Mouse (Mus musculus) MEL (cell line): Measurements from ENCODE around the gene Rccd1. TPM values are rescaled to one million over a fixed set of nuclear protein-coding genes. Genes with fewer than 3 reads are reported as not detected.

Experiments
- DNase-seq: peaks from one replicate; pipeline ENCODE4 v3.0.0; 2011; ENCODE audit warnings: low read depth, low spot score
- H3K27ac ChIP-seq: 2 replicates; pipeline ENCODE4 v1.5.1; 2012; ENCODE audit warnings: low read depth, mild to moderate bottlenecking, control low read depth, low read length, moderate library complexity; ENCODE audit not compliant: control insufficient read depth
- H3K27me3 ChIP-seq, 2 experiments: fragments of 150-350 bp in 1 of 2; sonication (generic) in 1 of 2; 2 replicates each; pipeline ENCODE4 v1.6.1; 2012; ENCODE audit warnings: low read length in 2 of 2, mild to moderate bottlenecking in 2 of 2, improper control_type of control experiment in 1 of 2, moderate library complexity in 1 of 2; ENCODE audit not compliant: insufficient read depth in 2 of 2, control insufficient read depth in 1 of 2
- H3K36me3 ChIP-seq, 2 experiments: 2 replicates each; pipeline ENCODE4 v1.6.1; 2012 to 2014; ENCODE audit warnings: low read length in 2 of 2, improper control_type of control experiment in 1 of 2, inconsistent platforms in 1 of 2, mild to moderate bottlenecking in 1 of 2; ENCODE audit not compliant: insufficient read depth in 2 of 2, control insufficient read depth in 1 of 2
- H3K4me1 ChIP-seq, 2 experiments: fragments of 150-350 bp in 1 of 2; sonication (generic) in 1 of 2; 2 replicates each; pipeline ENCODE4 v1.6.1; 2012; ENCODE audit warnings: low read length in 2 of 2, improper control_type of control experiment in 1 of 2, mild to moderate bottlenecking in 1 of 2; ENCODE audit not compliant: insufficient read depth in 2 of 2, control insufficient read depth in 1 of 2
- H3K4me3 ChIP-seq, 2 experiments: fragments of 150-350 bp in 1 of 2; sonication (generic) in 1 of 2; 2 replicates each; pipeline ENCODE4 v1.5.1; 2012; ENCODE audit warnings: low read depth in 2 of 2, low read length in 2 of 2, mild to moderate bottlenecking in 2 of 2, moderate library complexity in 2 of 2, control low read depth in 1 of 2, improper control_type of control experiment in 1 of 2; ENCODE audit not compliant: control insufficient read depth in 1 of 2, insufficient read depth in 1 of 2
- H3K79me2 ChIP-seq: 2 replicates; pipeline ENCODE4 v1.6.1; 2012; ENCODE audit warnings: mild to moderate bottlenecking, low read length, moderate library complexity; ENCODE audit not compliant: control insufficient read depth, poor library complexity, insufficient read depth
- H3K9ac ChIP-seq: 2 replicates; pipeline ENCODE4 v1.6.1; 2012; ENCODE audit warnings: low read depth, mild to moderate bottlenecking, control low read depth, low read length, moderate library complexity; ENCODE audit not compliant: control insufficient read depth, poor library complexity, severe bottlenecking
- H3K9me3 ChIP-seq: fragments of 150-350 bp; sonication (generic); replicated peaks from 2 replicates; pipeline ENCODE4 v1.6.1; 2012; ENCODE audit warnings: mild to moderate bottlenecking, low read length, improper control_type of control experiment, moderate library complexity; ENCODE audit not compliant: insufficient read depth
- BHLHE40 ChIP-seq: IDR thresholded peaks from 2 replicates; pipeline ENCODE4 v1.6.1; 2012; ENCODE audit warnings: low read depth, mild to moderate bottlenecking, inconsistent platforms, low read length, improper control_type of control experiment, borderline replicate concordance
- CHD2 ChIP-seq: IDR thresholded peaks from 2 replicates; pipeline ENCODE4 v1.6.1; 2011; ENCODE audit warnings: low read length, improper control_type of control experiment
- E2F4 ChIP-seq: IDR thresholded peaks from 2 replicates; pipeline ENCODE4 v1.6.1; 2011; ENCODE audit warnings: low read depth, low read length, improper control_type of control experiment, borderline replicate concordance
- ELF1 ChIP-seq: IDR thresholded peaks from 2 replicates; pipeline ENCODE4 v1.6.1; 2014; ENCODE audit warnings: low read depth, mild to moderate bottlenecking, inconsistent platforms, low read length, improper control_type of control experiment, moderate library complexity
- ETS1 ChIP-seq: IDR thresholded peaks from 2 replicates; pipeline ENCODE4 v1.6.1; 2012; ENCODE audit warnings: low read depth, mild to moderate bottlenecking, inconsistent platforms, low read length, improper control_type of control experiment, moderate library complexity
- GABPA ChIP-seq: IDR thresholded peaks from 2 replicates; pipeline ENCODE4 v1.6.1; 2012; ENCODE audit warnings: low read depth, mild to moderate bottlenecking, inconsistent platforms, low read length, improper control_type of control experiment, moderate library complexity
- GATA1 ChIP-seq: IDR thresholded peaks from 2 replicates; pipeline ENCODE4 v1.6.1; 2011; ENCODE audit warnings: low read depth, low read length, improper control_type of control experiment
- HCFC1 ChIP-seq: IDR thresholded peaks from 2 replicates; pipeline ENCODE4 v1.6.1; 2012; ENCODE audit warnings: low read depth, mild to moderate bottlenecking, inconsistent platforms, low read length, improper control_type of control experiment, moderate library complexity
- JUND ChIP-seq: IDR thresholded peaks from 2 replicates; pipeline ENCODE4 v1.6.1; 2011; ENCODE audit warnings: low read depth, mild to moderate bottlenecking, improper control_type of control experiment, low read length
- MAFK ChIP-seq: IDR thresholded peaks from 2 replicates; pipeline ENCODE4 v1.6.1; 2011; ENCODE audit warnings: low read depth, mild to moderate bottlenecking, low read length, improper control_type of control experiment, borderline replicate concordance
- MAX ChIP-seq: IDR thresholded peaks from 2 replicates; pipeline ENCODE4 v1.6.1; 2011; ENCODE audit warnings: low read length, improper control_type of control experiment
- MEF2A ChIP-seq: IDR thresholded peaks from 2 replicates; pipeline ENCODE4 v1.6.1; 2014; ENCODE audit warnings: low read depth, mild to moderate bottlenecking, inconsistent platforms, low read length, improper control_type of control experiment; ENCODE audit not compliant: poor library complexity, insufficient replicate concordance, severe bottlenecking; ENCODE audit errors: extremely low read depth
- MXI1 ChIP-seq: IDR thresholded peaks from 2 replicates; pipeline ENCODE4 v1.6.1; 2011; ENCODE audit warnings: mild to moderate bottlenecking, low read depth, low read length, improper control_type of control experiment
- MYB ChIP-seq: IDR thresholded peaks from 2 replicates; pipeline ENCODE4 v1.6.1; 2011; ENCODE audit warnings: mild to moderate bottlenecking, low read depth, low read length, improper control_type of control experiment
- MYC ChIP-seq: IDR thresholded peaks from 2 replicates; pipeline ENCODE4 v1.6.1; 2011; ENCODE audit warnings: low read depth, mild to moderate bottlenecking, low read length, improper control_type of control experiment, moderate library complexity
- NELFE ChIP-seq: IDR thresholded peaks from 2 replicates; pipeline ENCODE4 v1.6.1; 2011; ENCODE audit warnings: low read depth, low read length, improper control_type of control experiment
- POLR2AphosphoS2 ChIP-seq: IDR thresholded peaks from 2 replicates; pipeline ENCODE4 v1.6.1; 2011; ENCODE audit warnings: low read length, improper control_type of control experiment
- RAD21 ChIP-seq: IDR thresholded peaks from 2 replicates; pipeline ENCODE4 v1.6.1; 2011; ENCODE audit warnings: mild to moderate bottlenecking, low read depth, low read length, improper control_type of control experiment
- SIN3A ChIP-seq: IDR thresholded peaks from 2 replicates; pipeline ENCODE4 v1.6.1; 2012; ENCODE audit warnings: low read length, improper control_type of control experiment, inconsistent platforms
- SMC3 ChIP-seq: IDR thresholded peaks from 2 replicates; pipeline ENCODE4 v1.6.1; 2011; ENCODE audit warnings: low read depth, low read length, improper control_type of control experiment
- TAL1 ChIP-seq: IDR thresholded peaks from 2 replicates; pipeline ENCODE4 v1.6.1; 2012; ENCODE audit warnings: mild to moderate bottlenecking, inconsistent platforms, low read length, moderate library complexity, mixed read lengths
- TCF12 ChIP-seq: IDR thresholded peaks from 2 replicates; pipeline ENCODE4 v1.6.1; 2014; ENCODE audit warnings: low read depth, mild to moderate bottlenecking, inconsistent platforms, low read length, improper control_type of control experiment, moderate library complexity
- UBTF ChIP-seq: IDR thresholded peaks from 2 replicates; pipeline ENCODE4 v1.6.1; 2012; ENCODE audit warnings: low read depth, mild to moderate bottlenecking, inconsistent platforms, low read length, improper control_type of control experiment, moderate library complexity, borderline replicate concordance; ENCODE audit not compliant: insufficient read depth
- USF1 ChIP-seq: IDR thresholded peaks from 2 replicates; pipeline ENCODE4 v1.6.1; 2014; ENCODE audit warnings: low read depth, mild to moderate bottlenecking, inconsistent platforms, low read length, improper control_type of control experiment, moderate library complexity
- USF2 ChIP-seq, 2 experiments: IDR thresholded peaks; 2 replicates each; pipeline ENCODE4 v1.6.1; 2011 to 2012; ENCODE audit warnings: improper control_type of control experiment in 2 of 2, low read length in 2 of 2, borderline replicate concordance in 1 of 2, inconsistent platforms in 1 of 2, low read depth in 1 of 2, mild to moderate bottlenecking in 1 of 2; ENCODE audit not compliant: insufficient read depth in 1 of 2
- ZC3H11A ChIP-seq: IDR thresholded peaks from 2 replicates; pipeline ENCODE4 v1.6.1; 2012; ENCODE audit warnings: low read depth, mild to moderate bottlenecking, inconsistent platforms, low read length, improper control_type of control experiment
- ZMIZ1 ChIP-seq: IDR thresholded peaks from 2 replicates; pipeline ENCODE4 v1.6.1; 2012; ENCODE audit warnings: low read depth, mild to moderate bottlenecking, inconsistent platforms, low read length, improper control_type of control experiment, moderate library complexity
- ZNF384 ChIP-seq: IDR thresholded peaks from 2 replicates; pipeline ENCODE4 v1.6.1; 2012; ENCODE audit warnings: low read depth, mild to moderate bottlenecking, inconsistent platforms, low read length, improper control_type of control experiment
- polyA plus RNA-seq, 2 experiments: library from polyadenylated mRNA; stranded (reverse) in 1 of 2; unstranded in 1 of 2; fragments of >175 nt in 1 of 2; fragments of >200 nt in 1 of 2; gene quantifications; 2 replicates each; pipeline versions ENCODE4 v1.2.1 to v1.2.4; 2012; ENCODE audit warnings: low replicate concordance in 2 of 2, low read depth in 1 of 2; ENCODE audit not compliant: insufficient read length in 2 of 2, insufficient read depth in 1 of 2, missing spikeins in 1 of 2
- total RNA-seq: library from RNA; depleted of rRNA; stranded (reverse); fragments of 300-350 nt; gene quantifications from 2 replicates; pipeline ENCODE4 v1.2.3, GENCODE M21; 2012

Rccd1 gene
- total and polyA plus RNA-seq, 3 experiments, result 16.8 to 20.2 TPM; not detected in 1

DNA sequence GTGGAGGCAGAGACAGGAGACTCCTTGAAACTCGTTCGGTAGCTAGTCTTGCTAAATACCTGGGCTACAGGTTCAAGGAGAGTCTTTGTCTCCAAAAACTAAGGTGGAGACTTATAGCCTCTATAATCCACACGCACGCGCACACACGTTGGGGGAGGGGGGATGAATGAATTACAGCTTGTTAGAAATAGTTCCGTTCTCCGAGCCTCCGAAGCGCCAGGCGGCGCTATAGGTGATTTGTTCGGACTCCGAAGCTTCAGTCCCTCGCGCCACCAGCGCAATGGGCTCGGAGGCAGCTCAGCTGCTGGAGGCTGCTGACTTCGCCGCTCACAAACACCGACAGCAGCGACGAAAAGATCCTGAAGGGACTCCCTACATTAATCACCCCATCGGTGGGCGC is 18.6 kb upstream of the Rccd1 start, which contains the start of gene Hddc3 (continued):
- TF ChIP-seq RAD21 (no peak; the same call in 1 of the 2 replicates), MYC (peak; percentile 71; the same call in 1 of the 2 replicates), MXI1 (no peak; the same call in 1 of the 2 replicates), CHD2 (peak; percentile 52; the same call in 1 of the 2 replicates), POLR2AphosphoS2 (peak; percentile 52; the same call in 1 of the 2 replicates), ELF1 (peak; percentile 53; the same call in 1 of the 2 replicates), ZMIZ1 (peak; percentile 59; the same call in 1 of the 2 replicates), SMC3 (peak; percentile 10; the same call in 1 of the 2 replicates)

GRCm38 (mm10) chr7:80341793-80342192 is 17.5 kb upstream of the Rccd1 start:
- H3K27me3 ChIP-seq, result no peaks in the 10 kb centered on the region
- H3K36me3 ChIP-seq, result peaks cover 0 to 12% of the 10 kb centered on the region in 2 experiments; a peak in 2 of 4 replicates
- no peak for TF ChIP-seq MYB
- peak; percentile 40 for TF ChIP-seq ETS1
- no peak for TF ChIP-seq MXI1
- TF ChIP-seq GABPA, result no peak
- 0 out of 2 replicates have a peak, but pooled peaks have one; percentile 23 for TF ChIP-seq GATA1
- TF ChIP-seq SIN3A, result 0 out of 2 replicates have a peak, but pooled peaks have one; percentile 30
- peak; percentile 39; the same call in 1 of the 2 replicates for TF ChIP-seq TAL1
- TF ChIP-seq POLR2AphosphoS2, result no peak
- TF ChIP-seq USF2 (IDR thresholded peaks at IDR 0.05; ENCODE audit: borderline replicate concordance in 1 of 2, insufficient read depth in 1 of 2, low read depth in 1 of 2, low read length in 2 of 2), result no peak
- no peak for TF ChIP-seq MAX
- TF ChIP-seq, all 39 proteins: peak for 4
- Histone ChIP-seq H3K4me3 (no peak overlapping the region), H3K9ac (no peak overlapping the region; the same call in 1 of the 2 replicates), H3K79me2 (peaks cover 11% of the 10 kb centered on the region), H3K9me3 (no peaks in the 10 kb centered on the region), H3K4me1 (peaks cover 0 to 31% of the 10 kb centered on the region in 2 experiments; a peak in 3 of 4 replicates), H3K27ac (no peak overlapping the region)
- DNase-seq, result peak; percentile 42

DNA sequence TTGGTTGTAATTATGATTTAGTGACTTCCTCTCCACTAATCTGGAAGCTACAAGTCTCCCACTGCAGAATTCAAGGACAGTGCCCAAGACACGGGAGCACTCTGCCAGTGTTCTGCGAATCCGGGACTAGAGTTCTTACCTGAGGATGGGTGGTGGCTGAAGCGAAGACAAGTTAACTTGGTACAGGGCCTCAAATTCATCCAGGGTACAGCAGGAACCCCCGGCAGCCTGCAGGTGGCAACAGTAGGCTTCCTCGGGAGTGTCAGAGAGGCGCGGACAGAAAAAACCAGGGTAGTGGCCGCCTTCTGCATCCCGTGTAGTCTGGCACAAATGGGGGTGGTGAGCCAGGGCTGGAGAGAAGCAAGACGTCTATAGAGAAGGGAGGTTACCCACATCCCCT is 16.5 kb upstream of the Rccd1 start, which contains the start of gene Unc45a:
Gene Unc45a, minus strand, starts transcription at position 213 of the 400 bp plus-strand sequence.
- Histone ChIP-seq H3K27me3 (no peaks in the 10 kb centered on the region), H3K4me3 (peak within 1 kb of the TSS; percentile 70 to 77), H3K4me1 (peaks cover 0 to 31% of the 10 kb centered on the region in 2 experiments; a peak in 3 of 4 replicates), H3K36me3 (peaks cover 0 to 12% of the 10 kb centered on the region in 2 experiments; a peak in 2 of 4 replicates), H3K9me3 (no peaks in the 10 kb centered on the region), H3K9ac (peak within 1 kb of the TSS; percentile 69), H3K79me2 (peaks cover 11% of the 10 kb centered on the region), H3K27ac (peak within 1 kb of the TSS; percentile 38)
- DNase-seq, result peak; percentile 88
- TF ChIP-seq JUND (no peak), TCF12 (no peak), POLR2AphosphoS2 (no peak), BHLHE40 (no peak), UBTF (no peak), MYB (no peak), USF2 (IDR thresholded peaks at IDR 0.05; ENCODE audit: borderline replicate concordance in 1 of 2, insufficient read depth in 1 of 2, low read depth in 1 of 2, low read length in 2 of 2) (no peak), E2F4 (no peak), MEF2A (no peak), ZC3H11A (peak; percentile 48; the same call in 1 of the 2 replicates), ZNF384 (peak; percentile 36; the same call in 1 of the 2 replicates), GABPA (no peak), USF1 (no peak), MAFK (no peak), SMC3 (peak; percentile 78), NELFE (no peak), HCFC1 (no peak)
